Mouse (Mus musculus) neural tube, embryonic 14.5 days (tissue): ENCODE measurements around the gene Iscu. TPM values are rescaled to one million over a fixed set of nuclear protein-coding genes. Genes with fewer than 3 reads are reported as not detected.
A peak's percentile ranks its signal among the peaks of the same experiment; 100 is the strongest.

Source experiments
- ATAC-seq: fragments of 200-750 bp; cut with Nextera tagmentation; 2 replicates; pipeline ENCODE4 v1.8.0; 2017; ENCODE audit warnings: low read depth, mild to moderate bottlenecking, moderate TSS enrichment, moderate library complexity
- H3K27ac ChIP-seq: fragments of 300-500 bp; sonication (generic); 2 replicates; pipeline ENCODE4 v1.5.1; 2014; ENCODE audit warnings: low read depth, mild to moderate bottlenecking, control low read depth, low read length, moderate library complexity, mixed read lengths
- H3K27me3 ChIP-seq: fragments of 300-500 bp; sonication (generic); 2 replicates; pipeline ENCODE4 v1.6.1; 2014; ENCODE audit warnings: low read length; ENCODE audit not compliant: control insufficient read depth, insufficient read depth
- H3K36me3 ChIP-seq: fragments of 300-500 bp; sonication (generic); 2 replicates; pipeline ENCODE4 v1.6.1; 2014; ENCODE audit warnings: low read length, mixed read lengths; ENCODE audit not compliant: control insufficient read depth, insufficient read depth
- H3K4me1 ChIP-seq: fragments of 300-500 bp; sonication (generic); 2 replicates; pipeline ENCODE4 v1.6.1; 2014; ENCODE audit warnings: low read length; ENCODE audit not compliant: control insufficient read depth, insufficient read depth
- H3K4me2 ChIP-seq: fragments of 300-500 bp; sonication (generic); 2 replicates; pipeline ENCODE4 v1.6.1; 2014; ENCODE audit warnings: mild to moderate bottlenecking, low read depth, low read length, control low read depth
- H3K4me3 ChIP-seq: fragments of 300-500 bp; sonication (generic); 2 replicates; pipeline ENCODE4 v1.5.1; 2014; ENCODE audit warnings: low read depth, low read length, control low read depth, mixed read lengths
- H3K9ac ChIP-seq: fragments of 300-500 bp; sonication (generic); replicated peaks from 2 replicates; pipeline ENCODE4 v1.6.1; 2014; ENCODE audit warnings: low read depth, mild to moderate bottlenecking, control low read depth, low read length, mixed read lengths
- H3K9me3 ChIP-seq: fragments of 300-500 bp; sonication (generic); 2 replicates; pipeline ENCODE4 v1.6.1; 2016; ENCODE audit warnings: low read length; ENCODE audit not compliant: control insufficient read depth
- WGBS: fragments of 180-500 bp; shearing (Covaris S2); extraction: QIAGEN DNeasy Blood & Tissue Kit; methylation state at CpG from one replicate; pipeline ENCODE4 v1.1.7; 2014; 5-methylcytosine and 5-hydroxymethylcytosine counted together
- polyA plus RNA-seq: library from polyadenylated mRNA; unstranded; fragments of >200 nt; fragmentation: Nextera tagmentation; extraction: Ambion mirVana; gene quantifications from 2 replicates; pipeline ENCODE4 v1.2.1, GENCODE M21; 2014

Gene Iscu
- polyA plus RNA-seq, 1 experiment from 2014 or later = 79.5 TPM

DNA sequence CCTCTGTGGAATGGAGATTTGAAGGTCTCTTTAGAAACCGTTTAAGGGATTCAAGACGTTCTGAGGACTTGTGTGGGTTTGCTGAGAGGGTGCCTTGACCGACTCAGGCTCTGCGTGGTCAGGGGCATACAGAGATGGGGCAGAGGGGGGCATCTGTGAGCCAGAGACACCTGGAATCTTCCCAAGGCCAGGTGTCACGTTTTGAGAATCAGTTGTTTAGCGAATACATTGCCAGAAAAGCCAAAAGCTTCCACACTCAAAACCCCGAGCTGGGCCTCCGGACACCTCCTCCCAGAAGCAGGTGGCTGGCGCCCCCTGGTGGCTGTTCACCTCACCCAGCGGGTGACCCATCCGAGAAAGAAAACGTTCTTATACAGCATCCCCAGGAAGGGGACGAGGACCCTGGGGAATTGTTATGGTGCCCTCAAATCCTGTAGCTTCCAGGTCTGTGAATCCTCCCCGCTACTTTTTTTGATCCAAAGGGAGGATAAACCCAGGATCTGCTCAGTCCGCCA, 43.1 kb downstream of the Iscu start:
- H3K9ac ChIP-seq = 0 out of 2 replicates have a peak overlapping the region, but pooled peaks have one; percentile 1
- H3K4me2 ChIP-seq = no peak overlapping the region
- H3K27me3 ChIP-seq = no peaks in the 10 kb centered on the region
- no peaks in the 10 kb centered on the region for H3K4me1 ChIP-seq
- H3K4me3 ChIP-seq = no peak overlapping the region
- no peak for ATAC-seq
- 15% methylated on average over 15 of the region's 15 CpGs for WGBS
- no peaks in the 10 kb centered on the region for H3K9me3 ChIP-seq
- no peak overlapping the region for H3K27ac ChIP-seq
- no peaks in the 10 kb centered on the region for H3K36me3 ChIP-seq

DNA sequence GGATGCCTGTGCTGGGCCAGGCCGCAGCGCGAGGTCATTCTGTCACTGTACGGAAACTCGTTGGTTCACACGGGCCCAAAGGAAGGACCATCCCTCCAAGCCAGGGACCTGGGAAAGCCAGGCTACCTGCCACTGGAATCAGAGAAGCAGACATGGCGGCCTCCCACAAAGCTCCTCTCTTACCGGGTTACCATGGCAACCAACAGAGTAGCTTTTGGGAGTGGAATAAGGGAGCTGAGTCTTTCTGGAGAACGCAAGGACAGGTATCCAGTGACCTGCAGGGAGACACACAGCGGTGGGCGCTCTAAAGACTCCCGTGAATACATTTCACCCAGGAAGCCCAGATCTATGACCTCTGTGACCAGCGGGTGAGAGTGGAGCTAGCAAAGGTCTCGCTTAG, 46.0 kb downstream of the Iscu start:
- ATAC-seq = no peak
- Histone ChIP-seq H3K9ac (no peak overlapping the region), H3K4me1 (no peaks in the 10 kb centered on the region), H3K4me2 (no peak overlapping the region), H3K4me3 (no peak overlapping the region), H3K36me3 (no peaks in the 10 kb centered on the region), H3K27me3 (no peaks in the 10 kb centered on the region), H3K27ac (no peak overlapping the region), H3K9me3 (no peaks in the 10 kb centered on the region)
- 73% methylated on average over 14 of the region's 14 CpGs for WGBS

DNA sequence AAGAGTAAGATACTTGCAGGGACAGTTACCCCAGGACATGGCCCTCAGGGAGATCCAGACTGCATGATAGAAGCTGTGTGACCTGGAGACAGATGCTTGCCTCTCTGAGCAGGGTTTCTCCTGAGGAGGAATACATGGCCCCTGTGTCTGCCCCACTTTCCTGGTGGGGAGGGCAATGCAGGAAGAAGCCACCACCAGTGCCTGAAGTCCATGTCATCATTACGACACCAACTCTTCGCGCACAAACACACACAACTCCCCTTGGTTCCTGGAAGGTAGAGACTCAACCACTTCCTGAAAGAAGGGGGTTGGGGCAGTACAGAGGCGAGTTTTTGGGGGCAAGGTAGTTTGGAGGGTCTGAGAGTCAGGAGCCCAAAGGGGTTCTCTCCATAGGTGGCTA, 51.7 kb downstream of the Iscu start:
- Histone ChIP-seq H3K27ac (no peak overlapping the region), H3K36me3 (no peaks in the 10 kb centered on the region), H3K9me3 (no peaks in the 10 kb centered on the region), H3K27me3 (no peaks in the 10 kb centered on the region), H3K4me1 (no peaks in the 10 kb centered on the region), H3K4me3 (no peak overlapping the region), H3K9ac (no peak overlapping the region), H3K4me2 (no peak overlapping the region)
- WGBS = 98% methylated on average over 4 of the region's 4 CpGs
- ATAC-seq = no peak

DNA sequence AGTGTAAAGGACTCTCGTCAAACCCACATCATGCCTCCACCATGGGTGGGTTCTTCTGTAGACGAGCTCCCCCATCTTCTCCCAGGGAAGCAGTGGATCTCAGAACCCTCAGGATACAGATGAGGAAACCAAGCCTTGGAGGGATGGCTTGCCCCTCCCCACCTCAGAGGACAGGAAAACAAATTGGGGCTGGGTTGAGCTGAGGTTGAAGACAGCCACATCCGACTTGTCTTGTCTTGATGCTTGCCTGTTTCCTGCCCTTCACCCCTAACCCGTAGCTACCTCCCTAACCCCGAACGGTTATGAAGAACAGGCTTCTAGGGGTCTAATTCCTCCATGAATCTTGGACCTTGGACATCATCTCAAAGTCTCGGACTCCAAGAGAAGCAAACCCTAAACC, 53.0 kb downstream of the Iscu start:
- Histone ChIP-seq H3K4me1 (no peaks in the 10 kb centered on the region), H3K36me3 (no peaks in the 10 kb centered on the region), H3K27me3 (no peaks in the 10 kb centered on the region), H3K9me3 (no peaks in the 10 kb centered on the region), H3K4me2 (no peak overlapping the region), H3K4me3 (no peak overlapping the region), H3K9ac (no peak overlapping the region), H3K27ac (no peak overlapping the region)
- no peak for ATAC-seq
- 88% methylated on average over 7 of the region's 7 CpGs for WGBS

DNA sequence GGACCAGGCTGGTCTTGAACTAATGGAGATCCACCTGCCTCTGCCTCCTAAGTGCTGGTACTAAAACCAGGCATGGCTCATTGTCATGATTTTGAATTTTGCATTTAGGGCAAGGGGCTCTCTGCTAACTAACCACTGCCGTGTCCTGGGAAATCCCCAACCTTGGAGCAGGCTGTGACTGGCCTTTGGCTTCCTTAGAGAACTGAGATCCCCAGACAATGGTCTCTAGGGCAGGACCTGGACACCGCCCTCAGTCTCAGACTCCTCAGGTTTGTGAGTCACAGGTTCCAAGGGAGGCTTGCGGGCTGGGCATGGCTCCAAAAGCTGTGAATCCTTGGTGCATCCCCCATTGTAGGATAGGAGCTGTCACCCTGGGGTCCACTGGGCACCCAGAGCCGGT, 54.1 kb downstream of the Iscu start:
- H3K4me1 ChIP-seq = no peaks in the 10 kb centered on the region
- H3K9me3 ChIP-seq = no peaks in the 10 kb centered on the region
- no peak overlapping the region for H3K27ac ChIP-seq
- no peaks in the 10 kb centered on the region for H3K36me3 ChIP-seq
- no peak overlapping the region for H3K4me2 ChIP-seq
- WGBS = 93% methylated on average over 4 of the region's 4 CpGs
- ATAC-seq = no peak
- no peak overlapping the region for H3K4me3 ChIP-seq
- H3K27me3 ChIP-seq = no peaks in the 10 kb centered on the region
- H3K9ac ChIP-seq = no peak overlapping the region

Other genes starting within 250 kb of the Iscu start
- gene Cmklr1, start 122.3 kb upstream of the Iscu start, polyA plus RNA-seq = 0.80 and 2.2 TPM in 2 replicates
- gene 1700069L16Rik, start 48.0 kb upstream of the Iscu start, polyA plus RNA-seq = not detected in 2 replicates
- gene Ficd, start 36.9 kb upstream of the Iscu start, polyA plus RNA-seq = 6.3 and 7.3 TPM in 2 replicates
- 33.7 and 37.1 TPM in 2 replicates for gene Sart3, start 238 bp upstream of the Iscu start, polyA plus RNA-seq
- gene Tmem119, start 27.8 kb downstream of the Iscu start, polyA plus RNA-seq = 0.99 and 5.2 TPM in 2 replicates
- gene Selplg, start 59.9 kb downstream of the Iscu start, polyA plus RNA-seq = 1.8 and 2.5 TPM in 2 replicates
- 148 and 188 TPM in 2 replicates for gene Coro1c, start 136.0 kb downstream of the Iscu start, polyA plus RNA-seq
- 19.2 and 20.9 TPM in 2 replicates for gene Ssh1, start 221.1 kb downstream of the Iscu start, polyA plus RNA-seq
- gene Dao, start 231.0 kb downstream of the Iscu start, polyA plus RNA-seq = not detected in 2 replicates